Mouse (Mus musculus) CH12.LX (cell line): ENCODE data around the gene Dag1.

ENCODE experiments used
- PAX5 ChIP-seq: IDR thresholded peaks from 2 replicates; pipeline ENCODE4 v1.6.1; 2012; ENCODE audit warnings: low read length, inconsistent platforms, mixed read lengths
- POLR2A ChIP-seq: IDR thresholded peaks from 2 replicates; pipeline ENCODE4 v1.6.1; 2011; ENCODE audit warnings: low read depth, mild to moderate bottlenecking, improper control_type of control experiment, low read length
- POLR2AphosphoS2 ChIP-seq: IDR thresholded peaks from 2 replicates; pipeline ENCODE4 v1.6.1; 2011; ENCODE audit warnings: low read depth, low read length, improper control_type of control experiment

GRCm38 (mm10) chr9:108305170-108305569 lies 41.4 kb upstream of the Dag1 start:
- no peak for TF ChIP-seq PAX5
- TF ChIP-seq POLR2A: no peak
- no peak for TF ChIP-seq POLR2AphosphoS2
